Mouse (Mus musculus): ENCODE measurements around the gene Nsun4. TPM values are rescaled to one million over a fixed set of nuclear protein-coding genes. Genes with fewer than 3 reads are reported as not detected.

Gene Nsun4
- polyA plus RNA-seq, 1 experiment from 2014 or later, result 16.2 TPM

GRCm38 (mm10) chr4:116073146-116073545 lies 19.5 kb upstream of the Nsun4 start:
- H3K27ac ChIP-seq, result no peak overlapping the region
- no peak for ATAC-seq (ENCODE audit: low FRiP score, low read depth)
- peaks cover 23% of the 10 kb centered on the region for H3K36me3 ChIP-seq
- no peaks in the 10 kb centered on the region for H3K27me3 ChIP-seq (replicated peaks)
- H3K4me2 ChIP-seq (replicated peaks), result peak overlapping the region; percentile 24; the same call in 1 of the 2 replicates
- no peaks in the 10 kb centered on the region for H3K9me3 ChIP-seq
- peaks cover 33% of the 10 kb centered on the region for H3K4me1 ChIP-seq
- WGBS, result 64% methylated on average over 4 of the region's 4 CpGs
- H3K4me3 ChIP-seq, result no peak overlapping the region
- no peak overlapping the region for H3K9ac ChIP-seq

GRCm38 (mm10) chr4:116070116-116070515 lies 16.4 kb upstream of the Nsun4 start:
- Histone ChIP-seq H3K9me3 (no peaks in the 10 kb centered on the region), H3K9ac (no peak overlapping the region), H3K27ac (no peak overlapping the region), H3K4me2 (replicated peaks) (no peak overlapping the region), H3K27me3 (replicated peaks) (no peaks in the 10 kb centered on the region), H3K4me1 (peaks cover 18% of the 10 kb centered on the region), H3K4me3 (no peak overlapping the region), H3K36me3 (peaks cover 49% of the 10 kb centered on the region)
- no peak for ATAC-seq (ENCODE audit: low FRiP score, low read depth)
- 92% methylated on average over 6 of the region's 6 CpGs for WGBS

- H3K36me3 ChIP-seq, result peaks cover 33% of the 10 kb centered on the region
- no peak for ATAC-seq (ENCODE audit: low FRiP score, low read depth)
- no peak overlapping the region for H3K9ac ChIP-seq
- H3K27me3 ChIP-seq (replicated peaks), result no peaks in the 10 kb centered on the region
- 56% methylated on average over 1 of the region's 1 CpGs for WGBS
- no peak overlapping the region for H3K4me3 ChIP-seq
- H3K4me1 ChIP-seq, result no peaks in the 10 kb centered on the region
- no peak overlapping the region for H3K27ac ChIP-seq
- H3K4me2 ChIP-seq (replicated peaks), result no peak overlapping the region
- no peaks in the 10 kb centered on the region for H3K9me3 ChIP-seq
Observed at GRCm38 (mm10) chr4:116063855-116064254, 10.2 kb upstream of the Nsun4 start.

GRCm38 (mm10) chr4:116059012-116059726 lies 5.5 kb upstream of the Nsun4 start:
- H3K27me3 ChIP-seq (replicated peaks), result no peaks in the 10 kb centered on the region
- H3K27ac ChIP-seq, result no peak overlapping the region
- ATAC-seq (ENCODE audit: low FRiP score, low read depth), result no peak
- H3K4me3 ChIP-seq, result no peak overlapping the region
- no peak overlapping the region for H3K9ac ChIP-seq
- no peaks in the 10 kb centered on the region for H3K4me1 ChIP-seq
- 84% methylated on average over 5 of the region's 5 CpGs for WGBS
- no peak overlapping the region for H3K4me2 ChIP-seq (replicated peaks)
- no peaks in the 10 kb centered on the region for H3K9me3 ChIP-seq
- no peaks in the 10 kb centered on the region for H3K36me3 ChIP-seq

- ATAC-seq (ENCODE audit: low FRiP score, low read depth), result no peak
- Histone ChIP-seq H3K4me1 (peaks cover 6% of the 10 kb centered on the region; the same call in 1 of the 2 replicates), H3K27ac (no peak overlapping the region), H3K4me3 (no peak overlapping the region), H3K36me3 (no peaks in the 10 kb centered on the region), H3K4me2 (replicated peaks) (no peak overlapping the region), H3K27me3 (replicated peaks) (no peaks in the 10 kb centered on the region), H3K9me3 (no peaks in the 10 kb centered on the region), H3K9ac (no peak overlapping the region)
- WGBS, result 6% methylated on average over 1 of the region's 1 CpGs
Observed at GRCm38 (mm10) chr4:116057559-116057958, 3.9 kb upstream of the Nsun4 start.

- H3K4me2 ChIP-seq (replicated peaks), result peak overlapping the region; percentile 82
- H3K27ac ChIP-seq, result no peak overlapping the region
- H3K9ac ChIP-seq, result peak overlapping the region; percentile 52
- WGBS, result 10% methylated on average over 22 of the region's 22 CpGs
- H3K4me1 ChIP-seq, result peaks cover 10% of the 10 kb centered on the region; the same call in 1 of the 2 replicates
- no peaks in the 10 kb centered on the region for H3K27me3 ChIP-seq (replicated peaks)
- peak; percentile 46 for ATAC-seq (ENCODE audit: low FRiP score, low read depth)
- peak overlapping the region; percentile 46 for H3K4me3 ChIP-seq
- no peaks in the 10 kb centered on the region for H3K9me3 ChIP-seq
- peaks cover 5% of the 10 kb centered on the region; the same call in 1 of the 2 replicates for H3K36me3 ChIP-seq
Observed at GRCm38 (mm10) chr4:116052526-116053293, 966 bp downstream of the Nsun4 start.

- H3K4me3 ChIP-seq, result no peak overlapping the region
- peaks cover 5% of the 10 kb centered on the region; the same call in 1 of the 2 replicates for H3K36me3 ChIP-seq
- H3K9me3 ChIP-seq, result no peaks in the 10 kb centered on the region
- H3K27me3 ChIP-seq (replicated peaks), result no peaks in the 10 kb centered on the region
- no peak for ATAC-seq (ENCODE audit: low FRiP score, low read depth)
- no peak overlapping the region for H3K9ac ChIP-seq
- no peak overlapping the region for H3K4me2 ChIP-seq (replicated peaks)
- no peak overlapping the region for H3K27ac ChIP-seq
- peaks cover 10% of the 10 kb centered on the region; the same call in 1 of the 2 replicates for H3K4me1 ChIP-seq
- 89% methylated on average over 3 of the region's 3 CpGs for WGBS
Observed at GRCm38 (mm10) chr4:116049211-116049610, 4.5 kb downstream of the Nsun4 start.

GRCm38 (mm10) chr4:116048130-116048920 lies 5.4 kb downstream of the Nsun4 start:
- H3K9ac ChIP-seq, result no peak overlapping the region
- WGBS, result 85% methylated on average over 7 of the region's 7 CpGs

GRCm38 (mm10) chr4:116047681-116048080 lies 6.0 kb downstream of the Nsun4 start:
- WGBS, result 89% methylated on average over 1 of the region's 1 CpGs
- ATAC-seq (ENCODE audit: low FRiP score, low read depth), result no peak
- Histone ChIP-seq H3K4me3 (no peak overlapping the region), H3K9me3 (no peaks in the 10 kb centered on the region), H3K27me3 (replicated peaks) (no peaks in the 10 kb centered on the region), H3K9ac (no peak overlapping the region), H3K36me3 (peaks cover 11% of the 10 kb centered on the region; the same call in 1 of the 2 replicates), H3K4me2 (replicated peaks) (no peak overlapping the region), H3K4me1 (peaks cover 6% of the 10 kb centered on the region; the same call in 1 of the 2 replicates), H3K27ac (no peak overlapping the region)

More at GRCm38 (mm10) chr4:116048130-116048920, 5.4 kb downstream of the Nsun4 start:
- Histone ChIP-seq H3K27ac (no peak overlapping the region), H3K4me1 (peaks cover 10% of the 10 kb centered on the region; the same call in 1 of the 2 replicates), H3K9me3 (no peaks in the 10 kb centered on the region), H3K4me2 (replicated peaks) (no peak overlapping the region), H3K27me3 (replicated peaks) (no peaks in the 10 kb centered on the region), H3K36me3 (peaks cover 9% of the 10 kb centered on the region; the same call in 1 of the 2 replicates), H3K4me3 (no peak overlapping the region)
- ATAC-seq (ENCODE audit: low FRiP score, low read depth), result no peak

- no peak overlapping the region for H3K4me2 ChIP-seq (replicated peaks)
- no peaks in the 10 kb centered on the region for H3K27me3 ChIP-seq (replicated peaks)
- peaks cover 18% of the 10 kb centered on the region; the same call in 1 of the 2 replicates for H3K36me3 ChIP-seq
- no peak overlapping the region for H3K27ac ChIP-seq
- H3K4me1 ChIP-seq, result no peaks in the 10 kb centered on the region
- no peak overlapping the region for H3K4me3 ChIP-seq
- H3K9ac ChIP-seq, result no peak overlapping the region
- 93% methylated on average over 2 of the region's 2 CpGs for WGBS
- H3K9me3 ChIP-seq, result no peaks in the 10 kb centered on the region
- no peak for ATAC-seq (ENCODE audit: low FRiP score, low read depth)
Observed at GRCm38 (mm10) chr4:116046604-116047003, 7.1 kb downstream of the Nsun4 start.

- H3K4me3 ChIP-seq, result no peak overlapping the region
- ATAC-seq (ENCODE audit: low FRiP score, low read depth), result no peak
- H3K4me1 ChIP-seq, result no peaks in the 10 kb centered on the region
- peaks cover 23% of the 10 kb centered on the region; the same call in 1 of the 2 replicates for H3K36me3 ChIP-seq
- no peak overlapping the region for H3K4me2 ChIP-seq (replicated peaks)
- no peak overlapping the region for H3K27ac ChIP-seq
- no peaks in the 10 kb centered on the region for H3K9me3 ChIP-seq
- H3K9ac ChIP-seq, result no peak overlapping the region
- 86% methylated on average over 3 of the region's 3 CpGs for WGBS
- H3K27me3 ChIP-seq (replicated peaks), result no peaks in the 10 kb centered on the region
Observed at GRCm38 (mm10) chr4:116042186-116042585, 11.5 kb downstream of the Nsun4 start.

GRCm38 (mm10) chr4:116040466-116040865 lies 13.2 kb downstream of the Nsun4 start:
- WGBS, result 93% methylated on average over 2 of the region's 2 CpGs
- Histone ChIP-seq H3K4me2 (replicated peaks) (no peak overlapping the region), H3K9ac (no peak overlapping the region), H3K9me3 (no peaks in the 10 kb centered on the region), H3K4me1 (no peaks in the 10 kb centered on the region), H3K27me3 (replicated peaks) (no peaks in the 10 kb centered on the region), H3K36me3 (peaks cover 24% of the 10 kb centered on the region; the same call in 1 of the 2 replicates), H3K27ac (no peak overlapping the region), H3K4me3 (no peak overlapping the region)
- no peak for ATAC-seq (ENCODE audit: low FRiP score, low read depth)
